Mouse (Mus musculus) ES-Bruce4 (cell line): ENCODE data around the gene Helb.

Experiments
- CTCF ChIP-seq: IDR thresholded peaks from one replicate; pipeline ENCODE4 v1.8.1; 2011; ENCODE audit warnings: low read depth, low read length
- POLR2A ChIP-seq: IDR thresholded peaks from one replicate; pipeline ENCODE4 v1.8.1; 2011; ENCODE audit warnings: low read length; ENCODE audit not compliant: insufficient read depth

DNA sequence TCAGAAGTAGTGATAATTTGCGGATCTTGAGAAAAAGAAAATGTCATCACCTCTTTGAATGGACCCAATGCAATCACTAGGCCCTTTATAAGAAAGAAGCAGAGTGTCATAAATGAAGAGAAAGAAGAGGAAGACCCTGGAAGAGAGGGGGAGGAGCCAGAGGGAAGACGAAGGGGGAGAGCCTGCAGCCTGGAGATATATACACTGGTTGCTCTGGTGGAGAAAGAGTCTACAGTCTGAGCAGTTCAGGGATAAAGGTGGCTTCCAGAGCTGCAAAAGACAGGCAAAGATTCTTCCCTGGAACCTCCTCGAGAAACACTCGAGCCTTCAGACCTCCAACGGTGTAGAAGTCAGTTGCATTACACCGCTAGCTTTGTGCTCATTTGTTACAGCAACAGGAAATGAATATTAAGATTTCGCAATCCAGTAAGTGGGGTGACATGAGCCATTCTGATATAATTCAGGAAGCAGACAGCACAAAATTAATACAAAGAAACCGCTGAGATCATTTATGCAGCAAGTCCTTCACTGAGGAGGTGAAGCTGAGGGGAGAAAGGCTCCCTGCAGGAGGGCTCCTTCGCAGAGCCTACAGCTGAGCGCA, 28.2 kb upstream of the Helb start:
- TF ChIP-seq POLR2A (no peak), CTCF (no peak)
